Mouse (Mus musculus) adrenal gland (tissue): Measurements from ENCODE around the gene Zic4.

Source experiments
- intact Hi-C: fragments of 180-260 bp; cut with DNase I; formaldehyde crosslinking; loops from one replicate; pipeline ENCODE4 v1.15.1; 2025
- long read RNA-seq, 2 experiments: library from polyadenylated mRNA; unstranded; transcript quantifications; one replicate each; pipeline ENCODE4 v2.0.0; 2020; ENCODE audit warnings: borderline replicate concordance in 1 of 2; ENCODE audit not compliant: insufficient replicate concordance in 1 of 2

Zic4 gene
- long read RNA-seq, experiment 1 = 0 reads
- long read RNA-seq, experiment 2 = 0 reads

GRCm38 (mm10) chr9:91361856-91362601 is at the start of gene Zic4:
TSS of gene Zic4 (plus strand) at chr9:91362413.
- intact Hi-C loops = no loop called here

- intact Hi-C loops = no loop called here
Measured at GRCm38 (mm10) chr9:91347591-91347990, 14.6 kb upstream of the Zic4 start.

- intact Hi-C loops = no loop called here
Measured at GRCm38 (mm10) chr9:91348746-91349145, 13.5 kb upstream of the Zic4 start.

- intact Hi-C loops = no loop called here
Measured at GRCm38 (mm10) chr9:91350211-91350791, 11.9 kb upstream of the Zic4 start.

- intact Hi-C loops = no loop called here
Measured at GRCm38 (mm10) chr9:91350861-91351291, 11.3 kb upstream of the Zic4 start.

- intact Hi-C loops = no loop called here
Measured at GRCm38 (mm10) chr9:91351361-91351760, 10.9 kb upstream of the Zic4 start.

GRCm38 (mm10) chr9:91351961-91352411 is 10.2 kb upstream of the Zic4 start:
- intact Hi-C loops = no loop called here

GRCm38 (mm10) chr9:91352786-91353185 is 9.4 kb upstream of the Zic4 start:
- intact Hi-C loops = no loop called here

- intact Hi-C loops = no loop called here
Measured at GRCm38 (mm10) chr9:91353551-91354433, 8.4 kb upstream of the Zic4 start.

- intact Hi-C loops = no loop called here
Measured at GRCm38 (mm10) chr9:91354434-91355269, 7.6 kb upstream of the Zic4 start.

- intact Hi-C loops = no loop called here
Measured at GRCm38 (mm10) chr9:91355270-91355589, 7.0 kb upstream of the Zic4 start.

GRCm38 (mm10) chr9:91355629-91356352 is 6.4 kb upstream of the Zic4 start:
- intact Hi-C loops = no loop called here

- intact Hi-C loops = no loop called here
Measured at GRCm38 (mm10) chr9:91356353-91356740, 5.9 kb upstream of the Zic4 start.

- intact Hi-C loops = no loop called here
Measured at GRCm38 (mm10) chr9:91357321-91357720, 4.9 kb upstream of the Zic4 start.

- intact Hi-C loops = no loop called here
Measured at GRCm38 (mm10) chr9:91358851-91359687, 3.1 kb upstream of the Zic4 start.

- intact Hi-C loops = no loop called here
Measured at GRCm38 (mm10) chr9:91360151-91361032, 1.8 kb upstream of the Zic4 start.

GRCm38 (mm10) chr9:91361033-91361855 is 969 bp upstream of the Zic4 start:
- intact Hi-C loops = no loop called here
